Mouse (Mus musculus): ENCODE results near the gene Rogdi.
A peak's percentile ranks its signal among the peaks of the same experiment; 100 is the strongest.

The Rogdi gene

GRCm38 (mm10) chr16:4993276-4993675 lies 20.1 kb downstream of the Rogdi start:
- peak; percentile 56 to 65 for DNase-seq (ENCODE audit: inconsistent age in 2 of 2, low spot score in 1 of 2)

- DNase-seq (ENCODE audit: inconsistent age in 2 of 2, low spot score in 1 of 2): no peak
These were observed 28.6 kb downstream of the Rogdi start for GRCm38 (mm10) chr16:4984717-4985116.

GRCm38 (mm10) chr16:4979755-4980380 lies 33.5 kb downstream of the Rogdi start:
- DNase-seq (ENCODE audit: inconsistent age in 2 of 2, low spot score in 1 of 2): peak; percentile 38 to 74

- DNase-seq (ENCODE audit: inconsistent age in 2 of 2, low spot score in 1 of 2): peak in 1 of 2 experiments; percentile 25
These were observed 34.9 kb downstream of the Rogdi start for GRCm38 (mm10) chr16:4978275-4979051.

- no peak for DNase-seq (ENCODE audit: inconsistent age in 2 of 2, low spot score in 1 of 2)
These were observed 37.2 kb downstream of the Rogdi start for GRCm38 (mm10) chr16:4976180-4976579.

- no peak for DNase-seq (ENCODE audit: inconsistent age in 2 of 2, low spot score in 1 of 2)
These were observed 38.8 kb downstream of the Rogdi start for GRCm38 (mm10) chr16:4974521-4974920.

GRCm38 (mm10) chr16:4971626-4972025 lies 41.7 kb downstream of the Rogdi start:
- no peak for DNase-seq (ENCODE audit: inconsistent age in 2 of 2, low spot score in 1 of 2)

GRCm38 (mm10) chr16:4969055-4969843 lies 44.1 kb downstream of the Rogdi start:
- DNase-seq (ENCODE audit: inconsistent age in 2 of 2, low spot score in 1 of 2): no peak

- no peak for DNase-seq (ENCODE audit: inconsistent age in 2 of 2, low spot score in 1 of 2)
These were observed 44.9 kb downstream of the Rogdi start for GRCm38 (mm10) chr16:4968426-4968825.

- DNase-seq (ENCODE audit: inconsistent age in 2 of 2, low spot score in 1 of 2): no peak
These were observed 47.8 kb downstream of the Rogdi start for GRCm38 (mm10) chr16:4965392-4966129.

- peak in 1 of 2 experiments; percentile 43 for DNase-seq (ENCODE audit: inconsistent age in 2 of 2, low spot score in 1 of 2)
These were observed 48.5 kb downstream of the Rogdi start for GRCm38 (mm10) chr16:4964731-4965391.

GRCm38 (mm10) chr16:4963797-4964709 lies 49.3 kb downstream of the Rogdi start, which contains the start of gene Anks3:
Gene Anks3, minus strand, starts transcription at chr16:4964205.
- DNase-seq (ENCODE audit: inconsistent age in 2 of 2, low spot score in 1 of 2): peak; percentile 99

- peak in 1 of 2 experiments; percentile 46 for DNase-seq (ENCODE audit: inconsistent age in 2 of 2, low spot score in 1 of 2)
These were observed 50.0 kb downstream of the Rogdi start for GRCm38 (mm10) chr16:4963346-4963745.

GRCm38 (mm10) chr16:4960260-4960659 lies 53.1 kb downstream of the Rogdi start:
- peak in 1 of 2 experiments; percentile 55 for DNase-seq (ENCODE audit: inconsistent age in 2 of 2, low spot score in 1 of 2)
